Mouse (Mus musculus) T-helper 17 cell (primary cell): ENCODE measurements around the gene Sema6d.

ENCODE experiments used
- in situ Hi-C, 2 experiments: fragments of 300-600 bp; cut with MboI, MseI; formaldehyde crosslinking; loops; 1 replicate in 1 of 2; 2 replicates in 1 of 2; pipeline ENCODE4 v1.15.1; 2025; ENCODE audit warnings: high pct_unique_total_duplicates in 2 of 2

Gene Sema6d

DNA sequence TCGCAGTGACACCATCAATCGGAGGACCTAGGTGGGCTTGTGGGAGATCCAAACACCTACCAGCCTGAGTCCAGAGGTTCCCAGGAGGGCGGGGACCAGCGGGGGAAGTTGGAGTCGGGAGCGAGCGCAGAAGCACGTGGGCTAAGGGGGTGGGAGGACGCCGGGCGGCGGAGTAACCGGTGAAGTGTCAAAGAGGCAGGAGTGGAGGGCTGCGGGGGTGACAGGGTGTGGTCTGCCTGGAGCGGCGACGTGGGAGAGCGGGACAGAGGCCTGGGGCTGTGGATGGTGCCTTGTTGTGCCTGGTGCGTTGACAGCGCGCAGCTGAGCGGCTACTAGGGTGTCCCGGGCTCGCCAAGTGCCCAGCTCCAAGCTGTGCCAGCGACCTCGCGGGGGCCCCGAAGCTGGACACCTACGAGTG is at the start of gene Sema6d:
Gene Sema6d, plus strand, starts transcription at position 157 of the 418 bp plus-strand sequence.
- in situ Hi-C loops: no loop called here

DNA sequence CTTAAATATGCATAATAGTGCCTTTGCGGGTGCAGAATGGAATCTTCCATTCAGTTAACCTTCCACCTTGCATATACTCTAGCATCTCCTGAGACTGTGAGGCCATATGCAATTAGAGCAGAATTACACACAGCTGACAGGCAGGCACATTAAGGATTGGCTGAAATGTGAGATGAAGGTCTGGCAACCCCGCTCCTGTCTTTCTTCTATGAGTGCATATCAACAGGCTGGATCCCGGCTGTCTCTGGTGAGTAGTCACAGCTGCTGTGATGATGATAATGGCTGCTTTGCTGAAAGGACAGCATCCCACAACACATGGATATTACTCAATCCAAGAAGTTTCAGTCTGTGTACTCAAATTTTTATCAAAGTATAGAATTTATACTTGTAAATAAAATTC is 29.9 kb upstream of the Sema6d start:
- in situ Hi-C loops: no loop called here

DNA sequence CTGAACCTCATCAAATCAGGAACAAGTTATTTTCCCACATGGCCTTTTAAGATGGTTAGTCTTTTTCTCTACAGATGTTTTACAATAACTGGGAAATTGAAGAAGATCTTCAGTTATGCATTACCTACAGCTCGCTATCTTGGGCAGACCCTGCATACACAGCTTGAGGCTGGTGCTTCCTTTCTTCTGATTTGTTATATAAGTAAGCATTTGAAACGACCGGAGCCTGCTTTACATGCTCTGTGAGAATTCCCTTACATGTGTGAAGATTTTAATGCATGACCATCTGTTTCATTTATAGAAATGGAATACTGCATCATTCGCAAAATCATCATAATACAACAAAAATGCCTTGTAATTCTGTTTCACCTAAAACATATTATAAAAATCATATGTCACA is 21.4 kb upstream of the Sema6d start:
- in situ Hi-C loops: no loop called here

DNA sequence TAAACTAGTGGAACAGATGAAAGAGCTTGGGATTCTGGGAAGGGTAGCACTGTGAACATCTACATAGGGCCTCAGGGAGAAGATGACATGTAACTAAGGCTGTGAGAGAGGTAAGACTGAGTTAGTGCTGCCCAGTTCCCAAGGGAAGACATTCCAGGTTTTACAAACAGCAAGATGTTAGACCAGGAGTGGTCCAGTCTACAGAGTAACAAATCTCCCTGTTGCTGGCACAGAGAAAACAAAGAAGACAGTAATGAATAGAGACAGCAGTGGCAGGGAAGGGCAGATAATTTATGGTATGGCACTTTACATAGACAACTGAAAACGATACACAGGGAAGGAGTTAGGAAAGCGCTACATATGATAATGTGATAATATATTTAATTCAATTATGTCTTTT is 19.1 kb upstream of the Sema6d start:
- in situ Hi-C loops: no loop called here

DNA sequence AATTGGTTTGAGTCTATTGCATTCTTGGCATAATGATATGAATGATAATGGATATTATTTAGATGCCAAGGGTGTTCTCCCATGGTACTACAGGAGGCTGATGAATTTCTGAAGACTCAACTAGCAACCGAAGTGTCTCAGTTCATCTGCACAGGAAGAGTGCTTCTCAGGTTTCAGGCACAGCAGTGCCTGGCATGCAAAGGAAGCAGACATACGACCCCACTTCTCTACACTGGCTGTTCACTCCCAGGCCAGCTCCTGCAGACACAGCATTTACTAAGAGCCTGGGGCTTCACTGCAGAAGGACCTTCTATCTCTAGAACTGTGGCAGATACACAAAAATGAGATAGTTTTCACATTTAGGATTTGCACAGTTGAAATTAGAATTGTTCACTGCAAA is 18.4 kb upstream of the Sema6d start:
- in situ Hi-C loops: no loop called here

DNA sequence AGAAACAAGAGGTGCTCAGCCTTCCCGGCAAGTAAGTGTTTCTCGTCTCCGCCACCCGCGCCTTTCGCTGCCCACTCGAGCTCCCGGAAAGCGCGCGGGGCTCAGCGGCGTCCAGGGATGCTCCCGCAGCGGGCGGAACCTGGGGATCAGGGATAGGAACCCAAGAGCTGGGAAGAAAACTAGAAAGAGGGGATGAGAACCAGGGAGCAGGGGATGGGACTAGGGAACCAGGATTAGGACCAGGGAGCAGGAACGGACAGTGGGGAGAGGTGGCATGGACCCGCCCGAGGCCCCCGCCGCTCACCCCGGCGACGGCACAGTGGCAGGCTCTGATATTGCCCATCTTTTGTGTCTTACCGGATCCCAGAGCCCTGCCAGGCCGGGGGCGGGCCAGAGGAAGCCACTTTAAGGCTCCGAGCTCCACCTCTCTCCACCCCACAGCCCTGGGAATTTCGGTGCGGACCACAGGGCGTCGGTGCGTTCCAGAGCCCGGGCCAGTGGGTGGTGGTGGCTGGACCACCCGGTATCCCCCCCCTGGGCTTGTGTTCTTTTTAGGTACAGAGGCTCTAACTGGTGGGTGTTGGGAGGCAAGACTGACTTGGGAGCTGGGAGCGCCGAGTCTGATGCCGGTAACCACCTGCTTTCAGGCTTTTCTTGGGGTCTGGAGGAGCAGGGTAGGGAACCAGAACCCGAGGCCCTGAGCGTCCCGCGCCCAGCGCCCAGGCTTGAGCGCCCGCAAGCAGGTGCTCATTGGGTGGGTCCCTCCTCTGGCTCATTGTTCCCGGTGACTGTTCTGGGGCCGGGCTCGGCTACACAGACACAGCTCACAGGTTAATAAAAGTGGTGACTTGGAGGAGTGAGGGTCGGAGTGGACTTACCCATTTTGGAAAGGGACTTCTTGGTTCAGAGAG is 717 bp downstream of the Sema6d start:
- in situ Hi-C loops: no loop called here

DNA sequence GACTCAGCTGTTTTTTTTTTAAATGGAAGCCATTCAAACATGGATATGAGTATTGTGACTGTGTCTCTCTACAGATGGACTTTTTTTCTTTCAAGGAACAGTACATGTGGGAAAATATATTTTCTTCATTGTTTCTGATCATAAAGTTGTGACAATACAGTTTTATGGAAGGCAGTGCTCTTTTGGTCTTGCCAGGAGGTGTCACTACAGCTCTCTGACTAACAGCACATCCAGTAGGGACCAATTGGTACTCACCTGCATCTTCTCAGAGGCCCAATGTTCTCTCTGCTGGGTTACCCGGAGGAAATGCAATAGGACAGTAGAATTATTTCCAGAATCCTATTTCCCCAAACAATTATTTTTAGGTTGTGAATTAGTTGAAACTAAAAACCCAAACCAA is 9.9 kb downstream of the Sema6d start:
- in situ Hi-C loops: loop anchor here in 1 of 2 experiments (25.0 kb wide), 1 partner anchor 1088 kb away; no protein-coding TSS in a partner anchor

DNA sequence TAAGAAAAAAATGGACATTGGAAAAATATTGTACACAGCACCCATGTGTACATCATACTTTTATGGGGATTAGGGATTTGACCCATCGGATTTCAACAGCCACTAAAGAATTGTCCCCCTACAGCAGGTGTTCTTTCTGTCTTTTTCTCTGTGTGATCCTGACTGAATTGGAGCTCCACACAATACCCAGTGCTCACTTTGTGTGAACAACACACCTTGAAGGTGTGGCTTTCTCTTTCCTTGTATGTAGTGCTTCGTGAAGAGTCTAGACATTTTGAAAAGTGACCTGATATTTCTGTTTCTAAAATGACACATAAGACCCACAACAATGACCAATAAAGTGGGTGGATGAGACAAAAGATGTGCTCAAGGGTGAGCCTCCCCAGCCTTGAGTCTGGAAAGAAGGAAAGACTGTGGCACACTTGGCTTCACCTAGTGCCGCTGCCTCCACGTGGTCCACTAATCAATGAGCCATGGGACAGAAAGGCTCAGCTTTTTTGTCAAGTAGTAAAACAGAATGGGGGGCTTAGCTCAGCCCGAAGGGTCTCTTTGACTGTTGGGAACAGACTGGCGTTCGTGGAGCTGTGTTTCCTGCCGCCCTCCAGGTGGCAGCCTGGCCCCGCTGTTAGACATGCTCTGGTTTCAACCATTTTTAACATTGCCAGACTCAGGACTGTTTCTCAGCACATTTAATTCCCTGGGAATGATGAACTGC is 10.9 kb downstream of the Sema6d start:
- in situ Hi-C loops: loop anchor here in 1 of 2 experiments (25.0 kb wide), 1 partner anchor 1087 kb away; no protein-coding TSS in a partner anchor

DNA sequence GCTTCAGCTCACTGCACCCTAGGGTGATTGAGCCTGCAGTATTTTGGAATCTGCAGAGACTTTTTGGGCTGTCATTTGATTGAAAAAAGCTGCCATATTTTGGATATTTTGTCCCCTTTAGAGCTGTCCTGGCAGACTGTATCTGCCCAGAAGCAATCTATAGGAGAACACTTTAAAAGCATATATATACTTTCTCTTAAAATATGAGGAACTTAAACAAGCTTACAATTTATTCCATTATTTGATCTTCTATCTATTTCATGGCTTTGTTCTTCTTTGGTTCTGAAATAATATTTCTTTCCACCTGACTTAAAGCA is 11.4 kb downstream of the Sema6d start:
- in situ Hi-C loops: loop anchor here in 1 of 2 experiments (25.0 kb wide), 1 partner anchor 1086 kb away; no protein-coding TSS in a partner anchor

DNA sequence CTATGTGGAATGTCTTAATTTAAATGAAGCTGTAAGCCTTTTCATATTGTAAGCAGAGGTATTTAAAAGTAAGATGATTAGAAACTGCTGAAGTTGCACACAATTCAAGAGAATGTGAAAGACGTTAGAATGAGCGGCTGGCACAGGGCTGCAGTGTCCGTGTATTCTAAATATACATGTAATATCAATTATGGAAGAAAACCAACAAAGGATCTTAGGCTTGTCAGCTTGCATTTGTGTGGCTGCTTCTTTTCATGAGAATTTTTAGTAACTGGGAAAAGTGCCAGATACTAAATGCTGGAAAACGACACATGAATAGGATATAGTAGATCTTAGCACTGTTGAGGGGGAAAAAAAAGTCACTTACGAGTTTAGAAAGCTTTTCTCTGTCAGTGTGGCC is 11.8 kb downstream of the Sema6d start:
- in situ Hi-C loops: loop anchor here in 1 of 2 experiments (25.0 kb wide), 1 partner anchor 1086 kb away; no protein-coding TSS in a partner anchor

DNA sequence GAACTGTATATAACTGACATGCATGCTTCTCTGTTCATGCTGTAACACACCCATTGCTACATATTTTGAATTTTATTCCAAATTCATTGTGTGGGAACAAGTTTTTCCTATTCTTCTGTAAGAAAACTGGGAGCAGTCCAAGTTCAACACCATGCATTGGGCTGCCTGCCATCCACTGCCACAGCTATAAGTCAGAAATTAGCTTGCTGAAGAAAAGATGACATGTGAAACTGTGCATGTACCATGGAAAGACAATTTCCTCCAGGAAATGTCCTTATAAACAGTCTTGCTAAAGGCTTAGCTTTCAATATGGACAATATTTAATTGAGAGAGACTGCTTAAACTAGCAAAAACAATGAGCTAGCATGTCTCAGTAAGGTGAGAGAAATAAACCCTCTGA is 13.5 kb downstream of the Sema6d start:
- in situ Hi-C loops: loop anchor here in 1 of 2 experiments (25.0 kb wide), 1 partner anchor 1084 kb away; no protein-coding TSS in a partner anchor

DNA sequence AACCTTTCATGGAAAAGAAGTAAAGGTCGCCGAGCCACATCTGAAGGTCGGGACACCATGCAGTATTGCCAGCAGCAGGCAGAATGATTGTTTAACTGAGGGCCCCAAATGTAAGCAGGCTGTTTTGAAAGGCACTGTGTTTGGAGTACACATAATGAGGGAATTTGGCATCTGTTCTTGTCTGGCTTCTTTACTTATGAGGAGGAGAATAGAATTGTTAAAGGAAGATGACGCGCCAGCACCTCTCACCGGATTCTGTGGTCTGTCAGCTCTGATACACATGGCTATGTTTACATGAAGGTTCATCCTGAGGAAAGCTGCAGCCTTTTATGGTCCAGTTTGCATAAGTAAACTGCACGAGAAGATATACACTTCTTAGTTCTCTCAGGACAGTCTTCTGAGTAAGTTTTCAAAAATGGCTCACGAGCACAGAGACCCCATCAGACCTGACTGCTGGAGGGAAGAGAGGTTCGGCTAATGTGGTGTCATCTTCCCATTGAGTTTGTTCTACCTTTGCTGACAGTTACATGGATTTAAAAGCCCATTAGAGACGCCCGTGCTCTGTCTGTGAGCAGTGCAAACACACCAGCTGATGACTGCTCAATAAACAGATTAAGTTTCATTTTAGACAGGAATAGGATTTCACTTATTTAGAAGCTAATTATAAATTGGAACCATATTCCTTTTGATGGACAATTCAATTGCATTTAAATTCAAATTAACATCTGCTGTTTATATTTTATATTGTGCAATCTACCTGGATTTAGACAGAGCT is 28.9 kb downstream of the Sema6d start:
- in situ Hi-C loops: loop anchor here in 1 of 2 experiments (25.0 kb wide), 1 partner anchor 1069 kb away; no protein-coding TSS in a partner anchor

DNA sequence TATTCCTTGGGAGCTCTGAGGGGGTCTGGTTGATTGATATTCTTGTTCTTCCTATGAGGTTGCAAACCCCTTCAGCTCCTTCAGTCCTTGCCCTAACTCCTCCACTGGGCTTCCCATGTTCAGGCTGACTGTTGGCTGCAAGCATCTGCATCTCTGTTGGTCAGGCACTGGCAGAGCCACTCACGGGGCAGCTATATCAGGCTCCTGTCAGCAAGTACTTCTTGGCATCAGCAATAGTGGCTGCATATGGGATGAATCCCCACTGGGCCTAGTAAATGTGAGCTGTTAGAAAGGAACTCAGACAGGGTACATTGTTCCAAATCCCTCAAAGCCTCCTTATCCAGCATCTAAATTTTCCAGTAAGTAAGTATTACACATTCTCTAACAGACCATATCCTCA is 30.6 kb downstream of the Sema6d start:
- in situ Hi-C loops: loop anchor here in 1 of 2 experiments (25.0 kb wide), 1 partner anchor 1067 kb away; no protein-coding TSS in a partner anchor

DNA sequence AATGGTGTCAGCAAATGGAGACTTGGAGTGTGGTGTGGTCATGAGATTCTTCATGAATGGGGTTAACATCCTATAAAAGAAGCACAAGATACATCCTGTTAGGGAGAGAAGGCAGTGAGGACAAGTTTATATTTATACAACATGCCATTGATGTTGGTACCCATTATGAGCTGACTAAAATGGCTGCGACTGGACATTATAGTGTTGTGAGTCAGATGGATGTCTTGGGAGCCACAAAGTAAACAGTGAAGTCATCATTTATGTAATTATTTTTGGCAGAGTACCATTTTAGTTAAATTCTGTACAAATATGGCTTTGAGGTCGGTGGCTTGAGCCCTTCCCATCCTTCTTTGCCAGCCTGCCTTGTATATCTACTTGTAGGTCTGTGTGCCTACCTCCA is 31.8 kb downstream of the Sema6d start:
- in situ Hi-C loops: loop anchor here in 1 of 2 experiments (25.0 kb wide), 1 partner anchor 1066 kb away; no protein-coding TSS in a partner anchor

DNA sequence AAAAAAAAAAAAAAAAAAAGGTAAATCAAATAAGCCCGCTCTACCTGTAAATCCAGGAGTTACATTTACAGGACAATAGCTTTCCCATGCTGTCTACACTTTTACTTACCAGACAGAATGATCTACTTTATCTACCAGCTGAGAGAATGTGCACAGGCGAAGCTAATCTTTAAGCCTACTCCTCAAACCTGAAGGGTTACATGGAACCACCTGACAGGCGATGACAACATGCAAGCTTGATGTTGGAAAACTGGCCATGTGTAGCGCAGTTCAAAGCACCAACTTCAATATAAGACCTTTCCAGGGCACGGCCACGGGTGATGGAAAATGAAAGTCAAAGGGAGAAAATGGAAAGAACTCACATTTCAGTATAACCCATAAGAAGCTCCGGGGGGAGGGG is 35.7 kb downstream of the Sema6d start:
- in situ Hi-C loops: no loop called here

DNA sequence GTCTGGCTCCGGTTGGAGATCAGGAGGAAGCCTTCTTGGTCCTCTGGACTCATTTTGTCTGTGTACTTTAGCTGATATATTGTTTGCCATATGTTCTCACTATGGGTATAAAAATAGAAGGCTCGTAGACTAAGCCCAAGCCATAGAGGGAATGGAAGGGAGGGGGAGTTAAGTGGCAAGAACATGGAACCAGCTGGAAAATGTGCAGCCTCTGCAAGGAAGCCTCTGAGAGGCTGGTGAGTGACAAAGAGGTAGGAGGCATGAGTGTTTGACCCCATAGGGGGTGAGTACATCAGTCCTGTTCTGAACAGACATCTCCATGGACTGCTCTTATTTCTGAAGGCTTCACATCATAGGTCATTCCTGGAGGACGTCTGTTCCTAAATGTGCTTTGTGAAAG is 37.1 kb downstream of the Sema6d start:
- in situ Hi-C loops: no loop called here

DNA sequence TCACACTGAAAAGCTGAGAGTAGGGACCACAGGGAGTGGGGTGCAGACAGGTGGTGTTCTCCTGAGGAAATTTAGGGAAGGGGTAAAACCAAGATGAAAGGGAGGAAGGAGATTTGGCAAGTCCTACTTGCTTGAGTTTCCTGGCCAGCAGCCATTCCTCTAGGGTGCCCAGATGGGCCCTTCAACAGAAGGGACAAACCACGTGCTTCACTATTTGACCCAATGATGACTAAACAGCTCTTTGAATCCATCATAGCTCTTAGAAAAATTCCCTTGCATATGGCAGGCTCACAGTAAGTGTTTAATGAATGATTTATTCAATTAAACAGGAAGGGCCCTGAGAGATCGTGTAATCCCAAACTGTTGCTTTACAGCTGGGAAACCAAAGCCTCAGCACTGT is 41.1 kb downstream of the Sema6d start:
- in situ Hi-C loops: loop anchor here in 1 of 2 experiments (10.0 kb wide), 1 partner anchor 276 kb away; no protein-coding TSS in a partner anchor

DNA sequence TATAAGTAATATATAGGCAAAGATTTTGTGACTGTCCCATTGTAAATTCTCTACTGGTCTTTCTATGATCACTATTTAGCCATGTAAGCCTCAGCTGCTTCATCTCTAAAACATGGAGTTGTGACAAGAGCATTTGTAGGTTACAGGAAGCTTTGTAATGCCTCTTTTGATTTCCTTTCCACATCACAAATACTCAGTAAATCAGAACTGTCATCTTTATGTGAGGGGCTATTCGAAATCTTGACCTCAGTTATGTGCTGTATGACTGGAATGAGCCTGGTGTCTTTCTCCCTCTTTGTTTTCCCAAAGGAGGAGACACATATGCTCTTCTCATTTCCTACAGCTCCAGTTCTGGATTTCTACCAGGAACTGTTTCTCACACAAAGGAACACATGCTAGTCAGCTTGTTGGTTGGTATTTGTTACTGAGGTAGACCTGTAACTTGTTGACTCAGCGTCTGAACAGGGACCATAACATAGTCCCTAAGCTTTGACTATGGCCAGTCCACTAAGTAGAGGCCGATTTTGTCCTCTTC is 51.8 kb downstream of the Sema6d start:
- in situ Hi-C loops: no loop called here

DNA sequence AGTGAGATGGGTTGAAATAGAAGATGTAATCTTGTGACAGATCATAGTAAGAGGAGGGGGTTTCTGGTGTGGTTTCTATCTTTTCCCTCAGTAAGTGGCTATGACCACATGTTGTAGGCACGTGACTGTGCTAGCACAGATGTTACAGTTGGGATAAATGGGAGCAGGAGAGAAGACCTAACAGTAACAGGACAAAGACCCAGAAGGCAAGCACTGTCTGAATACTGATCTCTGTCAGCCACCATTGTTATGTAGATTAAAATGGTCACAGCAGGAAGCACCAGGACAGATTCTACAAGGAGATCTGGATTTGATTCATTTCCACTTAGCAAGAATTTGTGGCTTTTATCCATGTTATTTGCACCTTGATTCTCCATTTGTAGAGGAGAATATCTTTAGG is 55.8 kb downstream of the Sema6d start:
- in situ Hi-C loops: no loop called here

DNA sequence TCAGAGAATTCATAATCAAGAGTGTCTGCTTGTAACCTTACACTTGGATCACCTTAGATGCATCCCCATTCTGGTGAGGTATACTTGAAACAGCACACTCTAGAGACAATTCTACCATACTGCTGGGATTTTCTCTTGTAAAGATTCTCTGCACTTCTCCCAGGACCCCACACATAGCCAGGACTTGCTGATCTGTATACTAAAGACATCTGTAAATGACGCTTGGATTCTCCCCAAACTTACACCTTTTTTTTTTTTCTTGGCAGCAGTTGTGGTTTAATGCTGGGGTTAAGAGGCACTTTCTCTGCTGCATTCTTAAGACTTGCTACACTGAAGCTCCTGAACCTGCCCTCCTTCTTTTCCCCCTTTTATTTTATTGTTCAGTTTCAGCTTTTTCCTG is 68.4 kb downstream of the Sema6d start:
- in situ Hi-C loops: no loop called here

DNA sequence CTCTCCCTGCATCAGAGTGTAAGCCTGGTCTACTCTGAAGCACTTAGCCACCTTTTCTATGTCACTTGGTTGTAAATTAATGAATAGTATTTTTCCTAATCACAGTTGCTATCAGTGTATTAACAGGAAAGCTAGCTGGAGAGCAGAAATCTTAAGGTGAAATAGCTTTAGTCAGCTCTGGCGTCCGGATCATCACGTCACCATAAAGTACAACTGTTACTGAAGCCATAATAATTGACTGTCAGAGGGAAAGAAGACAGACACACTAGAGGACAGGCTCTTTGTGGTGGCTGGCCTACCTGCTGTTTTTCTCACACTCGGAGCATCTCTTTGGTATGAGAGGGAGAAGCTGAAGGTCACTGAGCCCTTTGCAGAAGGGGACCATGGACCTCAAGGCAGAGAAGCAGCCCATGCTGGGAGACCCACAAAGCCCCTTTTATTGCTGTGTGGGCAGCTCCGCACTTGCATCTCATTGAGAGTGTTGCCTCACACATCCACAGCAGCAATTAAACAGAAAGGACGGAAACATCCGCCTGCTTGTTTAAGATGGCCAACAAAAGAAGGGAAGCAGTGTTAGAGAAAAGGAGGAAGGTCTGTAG is 72.3 kb downstream of the Sema6d start:
- in situ Hi-C loops: no loop called here
